Mouse (Mus musculus) embryonic fibroblast, embryonic 13.5 days (primary cell): ENCODE measurements around the gene Orm2.

ENCODE experiments used
- CTCF ChIP-seq: IDR thresholded peaks from 2 replicates; pipeline ENCODE4 v1.5.1; 2011; ENCODE audit warnings: mild to moderate bottlenecking, control low read depth, low read length, moderate library complexity, borderline replicate concordance; ENCODE audit not compliant: insufficient read depth
- POLR2A ChIP-seq: IDR thresholded peaks from 2 replicates; pipeline ENCODE4 v1.6.1; 2011; ENCODE audit warnings: low read depth, mild to moderate bottlenecking, control low read depth, low read length, moderate library complexity

DNA sequence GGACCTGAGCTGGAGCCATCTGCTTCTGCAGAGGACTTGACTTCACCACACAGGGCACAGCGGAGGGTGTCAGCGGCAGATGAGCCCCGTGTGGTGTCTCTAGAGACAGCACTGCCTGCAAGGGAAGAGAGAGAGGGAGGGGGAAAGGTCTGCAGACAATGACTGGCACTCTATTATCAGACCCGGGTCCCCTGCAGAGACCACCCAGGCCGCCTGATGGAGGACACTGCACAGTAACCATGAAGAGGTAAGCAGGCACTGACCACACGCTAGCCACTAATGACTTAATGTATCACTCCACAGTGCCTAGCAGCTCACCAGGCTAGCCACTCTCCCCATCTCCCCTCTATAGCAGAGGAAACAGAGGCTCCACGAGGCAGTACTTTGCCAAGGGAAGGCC lies 8.6 kb downstream of the Orm2 start:
- TF ChIP-seq POLR2A (no peak), CTCF (no peak)
